Mouse (Mus musculus) bone marrow, adult 2 months (tissue): Measurements from ENCODE around the gene Atcay.
"Not testable (repeated sequence)": the region's sequence is repeated elsewhere in the genome, so short reads cannot be mapped to it uniquely, and the experiment has no call there.

Source experiments
- CTCF ChIP-seq: fragments of 200-500 bp; IDR thresholded peaks from 2 replicates; pipeline ENCODE4 v1.5.1; 2011; ENCODE audit warnings: low read length, control low read depth; ENCODE audit not compliant: control insufficient read depth, insufficient read depth
- POLR2A ChIP-seq: fragments of 200-500 bp; IDR thresholded peaks from 2 replicates; pipeline ENCODE4 v1.6.1; 2011; ENCODE audit warnings: low read depth, mild to moderate bottlenecking, control low read depth, low read length, borderline replicate concordance; ENCODE audit not compliant: control insufficient read depth

GRCm38 (mm10) chr10:81175345-81175701 is 55.3 kb downstream of the Atcay start:
- TF ChIP-seq CTCF, POLR2A: not testable (repeated sequence)
